Mouse (Mus musculus) lung, adult 2 months (tissue): ENCODE measurements around the gene Atp6v1g2.

Source experiments
- CTCF ChIP-seq: fragments of 200-500 bp; IDR thresholded peaks from 2 replicates; pipeline ENCODE4 v1.5.1; 2011; ENCODE audit warnings: mild to moderate bottlenecking, low read length, control low read depth; ENCODE audit not compliant: insufficient read depth
- POLR2A ChIP-seq: fragments of 200-500 bp; IDR thresholded peaks from 2 replicates; pipeline ENCODE4 v1.6.1; 2011; ENCODE audit warnings: low read depth, mild to moderate bottlenecking, control low read depth, low read length, borderline replicate concordance; ENCODE audit errors: extremely low read depth

DNA sequence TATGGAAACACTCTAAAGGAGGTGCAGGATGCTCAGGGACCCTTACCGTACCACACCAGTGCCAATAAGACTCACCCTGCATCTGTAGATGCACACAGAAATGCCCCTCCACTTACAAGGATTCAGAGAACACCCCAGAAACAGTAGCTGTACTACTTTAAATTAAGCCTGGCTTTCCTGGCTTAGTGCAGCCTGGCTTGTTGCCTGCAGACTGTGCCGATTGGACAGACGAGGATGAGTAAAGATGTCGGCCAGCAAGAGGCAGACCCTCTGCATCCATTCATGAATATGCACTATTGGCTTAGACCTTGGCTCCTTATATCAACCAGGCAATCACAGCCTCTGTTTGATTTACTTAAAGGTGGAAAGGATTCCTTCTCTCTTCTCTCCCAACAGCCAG lies 26.2 kb downstream of the Atp6v1g2 start:
- TF ChIP-seq CTCF: no peak
- TF ChIP-seq POLR2A: no peak
